Mouse (Mus musculus): ENCODE results near the gene Col5a3. TPM values are rescaled to one million over a fixed set of nuclear protein-coding genes. Genes with fewer than 3 reads are reported as not detected.
"Not testable (repeated sequence)": the region's sequence is repeated elsewhere in the genome, so short reads cannot be mapped to it uniquely, and the experiment has no call there.

The Col5a3 gene
- 0.02 and 0.06 TPM in 2 replicates for polyA plus RNA-seq (2016; fragmentation: Nextera tagmentation; extraction: Ambion mirVana)

DNA sequence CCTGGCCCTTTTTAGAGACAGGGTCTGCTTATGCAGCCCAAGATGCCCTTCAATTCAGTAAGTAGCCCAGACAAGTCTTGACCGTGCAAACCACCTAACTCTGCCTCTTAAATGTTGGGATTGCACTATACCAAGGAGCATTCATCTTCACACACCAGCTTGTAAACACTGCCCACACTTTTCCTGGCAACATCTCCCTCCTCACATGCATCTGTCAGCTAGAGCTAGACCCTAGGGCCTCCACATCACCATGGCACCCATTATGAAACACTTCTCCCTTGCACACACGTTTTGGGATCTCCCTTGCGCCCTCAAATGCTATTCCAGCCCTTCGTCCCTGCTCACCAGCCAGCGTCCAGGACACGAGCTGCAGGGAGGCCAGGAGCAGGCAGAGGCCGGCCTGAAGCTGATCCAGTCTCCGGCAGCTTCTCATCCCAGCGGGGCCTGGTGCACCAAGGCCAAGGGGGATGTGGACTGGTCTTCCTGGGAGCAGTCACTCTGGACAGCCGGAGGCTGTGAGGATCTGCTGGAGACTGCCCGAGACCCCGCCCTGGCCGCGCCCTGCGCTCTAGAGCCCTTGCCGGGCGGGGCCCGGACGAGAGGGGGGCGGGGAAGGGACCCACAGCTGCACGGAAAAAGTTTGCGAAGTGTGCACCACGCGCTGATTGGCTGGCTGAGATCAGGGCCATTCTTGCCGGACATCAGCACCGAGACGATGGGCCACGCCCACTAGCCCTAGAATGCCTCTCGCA is at the start of gene Col5a3:
Col5a3 (minus strand) TSS at position 547 of the 752 bp plus-strand sequence.
- Histone ChIP-seq H3K27me3 (replicated peaks) (peaks cover 63% of the 10 kb centered on the region), H3K9ac (no peak within 1 kb of the TSS), H3K27ac (no peak within 1 kb of the TSS), H3K9me3 (replicated peaks) (no peaks in the 10 kb centered on the region), H3K4me1 (peaks cover 7% of the 10 kb centered on the region), H3K36me3 (no peaks in the 10 kb centered on the region), H3K4me2 (peak within 1 kb of the TSS; percentile 27), H3K4me3 (peak within 1 kb of the TSS; percentile 12)
- ATAC-seq: peak; percentile 47; the same call in 1 of the 2 replicates
- WGBS (ENCODE audit: insufficient replicate concordance): 7% methylated on average over 29 of the region's 29 CpGs

DNA sequence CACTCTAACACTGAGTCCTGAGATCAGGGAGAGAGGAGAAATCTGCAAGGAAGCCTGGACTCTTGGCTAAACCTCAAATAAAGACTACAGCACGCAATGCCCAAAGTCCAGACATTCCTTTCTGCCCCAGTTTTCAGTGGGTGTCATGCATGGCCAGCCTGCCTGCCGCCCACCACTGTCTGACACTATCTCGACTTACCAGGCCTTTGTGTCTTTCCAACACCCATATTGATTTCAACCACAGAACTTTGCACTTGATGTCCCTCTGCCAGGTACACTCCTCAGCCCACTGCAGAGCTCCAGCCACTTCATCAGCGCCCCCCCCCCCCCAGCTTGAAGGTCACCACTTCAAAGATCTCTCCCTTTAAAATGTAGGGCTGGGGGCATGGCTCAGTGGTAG is 47.4 kb upstream of the Col5a3 start:
- 41% methylated on average over 4 of the region's 4 CpGs for WGBS (ENCODE audit: insufficient replicate concordance)
- H3K4me1 ChIP-seq: peaks cover 7% of the 10 kb centered on the region
- H3K9me3 ChIP-seq (replicated peaks): no peaks in the 10 kb centered on the region
- H3K27ac ChIP-seq: no peak overlapping the region
- no peak overlapping the region for H3K4me2 ChIP-seq
- H3K9ac ChIP-seq: no peak overlapping the region
- no peaks in the 10 kb centered on the region for H3K36me3 ChIP-seq
- H3K4me3 ChIP-seq: no peak overlapping the region
- no peak for ATAC-seq
- H3K27me3 ChIP-seq (replicated peaks): peaks cover 40% of the 10 kb centered on the region

DNA sequence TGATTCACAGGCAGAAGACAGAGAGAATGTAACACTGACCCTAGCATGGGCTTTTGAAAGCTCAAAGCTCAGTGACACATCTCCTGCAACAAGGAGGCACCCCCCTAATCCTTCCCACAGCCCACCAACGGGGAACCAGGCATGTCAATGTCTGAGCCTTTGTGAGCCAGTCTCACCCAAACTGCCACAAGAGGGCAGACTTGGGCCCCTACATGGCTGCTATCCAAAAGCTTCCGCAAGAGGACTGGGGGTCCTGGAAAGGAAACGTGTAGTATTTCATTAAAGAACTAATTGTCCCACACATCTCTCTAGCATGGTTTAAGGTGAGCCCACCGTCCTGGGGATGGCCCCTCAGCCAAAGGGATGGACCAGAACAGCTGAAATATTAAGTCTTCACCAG is 47.0 kb upstream of the Col5a3 start:
- Histone ChIP-seq H3K9me3 (replicated peaks) (no peaks in the 10 kb centered on the region), H3K4me2 (no peak overlapping the region), H3K4me1 (peaks cover 7% of the 10 kb centered on the region), H3K9ac (no peak overlapping the region), H3K4me3 (no peak overlapping the region), H3K27me3 (replicated peaks) (peaks cover 36% of the 10 kb centered on the region), H3K27ac (no peak overlapping the region), H3K36me3 (no peaks in the 10 kb centered on the region)
- WGBS (ENCODE audit: insufficient replicate concordance): 10% methylated on average over 4 of the region's 4 CpGs
- no peak for ATAC-seq

DNA sequence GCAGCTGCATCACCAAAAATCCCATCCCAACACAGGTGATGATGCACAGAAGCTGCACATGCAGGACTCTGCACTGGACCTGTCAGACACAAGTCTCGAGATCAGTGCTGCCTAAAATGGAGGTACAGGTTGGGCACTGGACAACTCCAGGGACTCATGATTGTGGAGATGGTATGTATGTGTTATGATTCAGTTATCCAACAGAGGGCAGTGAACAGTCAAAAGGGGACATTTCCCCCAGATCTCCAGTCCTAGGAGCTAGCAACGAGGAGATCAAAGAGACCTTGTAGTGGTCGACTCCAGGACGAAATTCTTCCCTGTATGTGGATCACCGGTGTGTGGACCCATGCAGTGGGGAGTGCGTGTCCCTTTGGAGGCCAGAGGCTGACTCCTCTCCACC is 45.1 kb upstream of the Col5a3 start:
- no peak overlapping the region for H3K4me3 ChIP-seq
- no peaks in the 10 kb centered on the region for H3K36me3 ChIP-seq
- ATAC-seq: 0 out of 2 replicates have a peak, but pooled peaks have one; percentile 10
- no peak overlapping the region for H3K9ac ChIP-seq
- peaks cover 17% of the 10 kb centered on the region; the same call in 1 of the 2 replicates for H3K27me3 ChIP-seq (replicated peaks)
- WGBS (ENCODE audit: insufficient replicate concordance): 28% methylated on average over 6 of the region's 6 CpGs
- H3K27ac ChIP-seq: no peak overlapping the region
- peaks cover 7% of the 10 kb centered on the region for H3K4me1 ChIP-seq
- no peaks in the 10 kb centered on the region for H3K9me3 ChIP-seq (replicated peaks)
- H3K4me2 ChIP-seq: no peak overlapping the region

DNA sequence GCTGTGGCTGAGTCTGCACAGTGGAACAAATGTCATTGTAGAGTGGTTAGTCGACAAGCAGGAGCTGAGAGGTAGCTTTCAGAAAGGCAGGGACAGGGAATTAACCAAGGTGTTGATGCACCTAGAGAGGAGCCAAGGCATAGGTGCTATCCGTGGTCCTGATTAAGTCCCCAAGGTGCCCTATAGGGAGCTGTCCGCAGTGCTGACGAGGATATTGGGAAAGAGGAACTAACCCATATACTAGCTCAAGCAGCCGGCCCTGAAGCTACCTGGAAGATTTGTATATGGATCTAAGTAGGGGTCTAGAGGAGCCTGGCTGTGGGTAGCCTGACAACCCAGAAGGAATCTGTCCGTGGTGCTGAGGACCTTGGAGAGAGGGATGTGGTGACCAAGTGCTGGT is 42.3 kb upstream of the Col5a3 start:
- Histone ChIP-seq H3K27me3 (replicated peaks) (0 out of 2 replicates have a peak, but pooled peaks cover 19% of the 10 kb centered on the region), H3K4me2 (no peak overlapping the region), H3K4me3 (no peak overlapping the region), H3K36me3 (no peaks in the 10 kb centered on the region), H3K9ac (no peak overlapping the region), H3K4me1 (peaks cover 3% of the 10 kb centered on the region), H3K9me3 (replicated peaks) (no peaks in the 10 kb centered on the region), H3K27ac (no peak overlapping the region)
- ATAC-seq: no peak
- WGBS (ENCODE audit: insufficient replicate concordance): 8% methylated on average over 6 of the region's 6 CpGs

DNA sequence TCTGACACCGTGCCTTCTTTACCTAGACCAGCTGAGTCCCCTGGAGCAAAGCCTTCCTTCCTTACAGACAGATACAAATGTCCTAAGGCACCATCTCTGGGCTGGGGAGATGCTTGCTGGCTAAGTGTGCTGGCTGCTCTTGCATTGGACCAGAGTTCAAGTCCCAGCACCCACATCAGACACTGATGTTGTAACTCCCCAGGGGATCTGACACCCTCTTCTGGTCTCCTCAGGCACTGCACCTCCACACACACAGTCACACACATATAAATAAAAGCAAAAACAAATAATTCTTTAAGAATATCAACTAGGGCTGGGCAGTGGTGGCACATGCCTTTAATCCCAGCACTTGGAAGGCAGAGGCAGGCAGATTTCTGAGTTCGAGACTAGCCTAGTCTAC is 35.3 kb upstream of the Col5a3 start:
- H3K27me3 ChIP-seq (replicated peaks): peaks cover 26% of the 10 kb centered on the region
- no peak for ATAC-seq
- H3K9ac ChIP-seq: no peak overlapping the region
- no peaks in the 10 kb centered on the region for H3K9me3 ChIP-seq (replicated peaks)
- no peak overlapping the region for H3K4me2 ChIP-seq
- no peaks in the 10 kb centered on the region for H3K36me3 ChIP-seq
- 74% methylated on average over 2 of the region's 2 CpGs for WGBS (ENCODE audit: insufficient replicate concordance)
- H3K4me1 ChIP-seq: no peaks in the 10 kb centered on the region
- no peak overlapping the region for H3K4me3 ChIP-seq
- no peak overlapping the region for H3K27ac ChIP-seq

DNA sequence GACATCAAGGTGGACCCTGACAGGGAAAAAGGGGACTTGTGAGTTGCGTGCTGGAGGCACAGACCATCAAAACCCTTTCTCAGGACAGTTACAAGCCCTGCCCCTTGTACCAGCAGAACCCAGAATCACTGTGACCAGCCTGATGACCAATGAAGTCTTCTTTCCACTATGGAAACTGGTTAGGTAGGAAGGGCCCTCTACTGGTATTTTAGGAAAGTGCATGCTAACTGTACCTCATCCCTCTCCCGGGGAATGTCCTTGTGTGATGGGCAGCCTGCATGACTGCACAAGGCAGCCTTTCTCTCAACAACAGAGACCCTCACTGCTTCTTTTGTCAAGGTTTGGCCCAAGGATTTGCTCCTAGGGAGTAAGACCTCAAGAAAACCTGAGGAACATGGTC is 27.8 kb upstream of the Col5a3 start:
- no peak for ATAC-seq
- H3K36me3 ChIP-seq: no peaks in the 10 kb centered on the region
- no peak overlapping the region for H3K9ac ChIP-seq
- peaks cover 10% of the 10 kb centered on the region; the same call in 1 of the 2 replicates for H3K27me3 ChIP-seq (replicated peaks)
- H3K9me3 ChIP-seq (replicated peaks): no peaks in the 10 kb centered on the region
- H3K4me3 ChIP-seq: no peak overlapping the region
- 33% methylated on average over 2 of the region's 2 CpGs for WGBS (ENCODE audit: insufficient replicate concordance)
- H3K27ac ChIP-seq: no peak overlapping the region
- H3K4me1 ChIP-seq: no peaks in the 10 kb centered on the region
- H3K4me2 ChIP-seq: no peak overlapping the region

DNA sequence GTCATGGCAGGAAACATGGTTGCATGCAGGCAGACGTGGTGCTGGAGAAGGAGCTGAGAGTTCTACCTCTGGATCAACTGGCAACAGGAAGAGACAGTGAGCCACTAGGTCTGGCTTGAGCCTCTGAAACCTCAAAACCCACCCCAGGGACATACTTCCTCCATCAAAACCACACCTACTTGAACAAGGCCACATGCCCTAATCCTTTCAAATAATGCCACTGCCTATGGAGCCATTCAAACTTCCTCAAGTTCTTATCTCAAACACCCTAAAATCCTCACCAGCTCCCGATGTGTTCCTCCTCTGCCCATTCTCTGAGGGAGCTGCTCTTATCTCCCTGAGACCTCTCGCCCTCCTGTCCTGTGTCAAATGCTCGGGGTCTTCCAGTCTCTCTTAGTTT is 27.3 kb upstream of the Col5a3 start:
- ATAC-seq: no peak
- Histone ChIP-seq H3K4me2 (no peak overlapping the region), H3K4me3 (no peak overlapping the region), H3K4me1 (no peaks in the 10 kb centered on the region), H3K36me3 (no peaks in the 10 kb centered on the region), H3K27me3 (replicated peaks) (peaks cover 7% of the 10 kb centered on the region; the same call in 1 of the 2 replicates), H3K27ac (no peak overlapping the region), H3K9me3 (replicated peaks) (no peaks in the 10 kb centered on the region), H3K9ac (no peak overlapping the region)
- WGBS (ENCODE audit: insufficient replicate concordance): 12% methylated on average over 4 of the region's 4 CpGs

DNA sequence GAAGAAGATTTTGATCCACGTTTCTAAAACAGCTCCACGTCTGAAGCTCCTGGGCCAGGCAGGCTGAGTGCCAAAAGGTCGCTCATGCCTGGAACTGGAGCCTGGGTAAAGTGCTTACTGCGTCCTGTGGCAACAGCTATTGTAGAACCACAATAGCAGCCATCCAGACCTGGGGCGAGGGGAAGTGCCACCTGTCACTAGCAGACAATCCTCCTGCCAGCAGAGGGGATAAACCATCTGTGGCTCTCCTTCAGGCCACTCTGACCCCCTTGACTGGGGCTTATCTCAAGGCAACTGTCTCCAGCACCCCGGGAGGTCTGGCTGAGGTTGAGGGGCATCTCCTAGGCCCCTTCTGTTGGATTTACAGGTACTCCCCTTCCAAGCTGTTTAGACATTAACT is 24.1 kb upstream of the Col5a3 start:
- H3K27ac ChIP-seq: no peak overlapping the region
- no peak overlapping the region for H3K4me2 ChIP-seq
- no peaks in the 10 kb centered on the region for H3K27me3 ChIP-seq (replicated peaks)
- no peaks in the 10 kb centered on the region for H3K4me1 ChIP-seq
- H3K9me3 ChIP-seq (replicated peaks): no peaks in the 10 kb centered on the region
- no peak overlapping the region for H3K4me3 ChIP-seq
- H3K9ac ChIP-seq: no peak overlapping the region
- ATAC-seq: no peak
- 45% methylated on average over 6 of the region's 6 CpGs for WGBS (ENCODE audit: insufficient replicate concordance)
- no peaks in the 10 kb centered on the region for H3K36me3 ChIP-seq

DNA sequence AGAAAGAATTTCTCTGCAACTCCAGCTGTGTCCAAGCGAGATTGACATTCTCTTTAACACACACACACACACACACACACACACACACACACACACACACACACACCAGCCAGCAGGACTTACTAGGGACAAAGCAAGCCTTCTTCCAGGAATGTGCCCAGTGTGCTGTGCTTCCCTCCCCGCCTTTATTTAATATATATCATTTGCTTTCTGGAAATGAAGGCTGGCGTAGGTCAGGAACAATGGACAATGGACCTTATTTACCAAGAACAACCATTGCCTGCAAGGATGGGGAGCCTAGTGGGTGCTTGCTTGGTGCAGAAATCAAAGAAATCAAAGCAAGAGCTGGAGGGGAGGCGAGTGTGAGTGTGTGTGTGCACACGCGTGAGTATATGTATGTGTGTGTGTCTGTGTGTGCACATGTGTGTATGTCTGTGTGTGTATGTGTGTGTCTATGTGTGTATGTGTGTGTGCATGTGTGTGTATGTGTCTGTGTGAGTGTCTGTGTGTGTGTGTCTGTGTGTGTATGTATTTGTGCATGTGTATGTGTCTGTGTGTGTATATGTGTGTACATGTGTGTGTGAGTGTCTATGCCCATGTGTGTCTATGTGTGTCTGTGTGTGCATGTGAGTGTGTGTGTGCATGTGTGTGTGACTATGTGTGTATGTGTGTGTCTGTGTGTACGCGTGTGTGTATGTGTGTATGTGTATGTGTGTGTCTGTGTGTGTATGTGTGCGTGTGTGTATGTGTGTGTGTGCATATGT is 22.5 kb upstream of the Col5a3 start:
- H3K9ac ChIP-seq: no peak overlapping the region

DNA sequence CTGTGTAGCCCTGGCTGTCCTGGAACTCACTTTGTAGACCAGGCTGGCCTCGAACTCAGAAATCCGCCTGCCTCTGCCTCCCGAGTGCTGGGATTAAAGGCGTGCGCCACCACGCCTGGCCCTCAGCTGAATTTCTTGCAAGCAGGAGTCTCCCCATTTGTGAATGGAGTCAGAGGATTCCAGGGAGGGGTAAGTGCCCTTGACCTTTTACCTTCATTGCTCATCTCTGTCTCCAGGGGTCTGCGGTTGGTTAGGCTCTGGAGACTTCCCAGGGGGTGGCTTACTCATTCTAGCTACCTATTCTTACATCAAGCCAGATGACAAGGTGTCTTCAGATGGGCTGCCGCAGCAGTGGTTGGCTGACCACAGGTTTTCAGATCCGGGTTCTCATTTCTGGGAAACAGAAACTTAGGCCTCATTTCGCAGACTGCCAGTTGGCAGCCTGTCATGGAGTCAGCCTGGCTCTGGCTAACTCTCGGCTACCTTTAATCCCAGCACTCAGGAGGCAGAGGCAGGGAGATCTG is 20.6 kb upstream of the Col5a3 start:
- not testable (repeated sequence) for H3K27ac ChIP-seq; H3K9ac ChIP-seq; ATAC-seq; H3K9me3 ChIP-seq (replicated peaks); H3K4me3 ChIP-seq; H3K36me3 ChIP-seq; H3K4me2 ChIP-seq; H3K4me1 ChIP-seq
- H3K27me3 ChIP-seq (replicated peaks): peaks cover 24% of the 10 kb centered on the region
- WGBS (ENCODE audit: insufficient replicate concordance): 77% methylated on average over 11 of the region's 11 CpGs

More for the DNA sequence above, 22.5 kb upstream of the Col5a3 start:
- no peaks in the 10 kb centered on the region for H3K36me3 ChIP-seq
- peaks cover 13% of the 10 kb centered on the region for H3K27me3 ChIP-seq (replicated peaks)
- no peak overlapping the region for H3K4me3 ChIP-seq
- H3K27ac ChIP-seq: no peak overlapping the region
- H3K9me3 ChIP-seq (replicated peaks): no peaks in the 10 kb centered on the region
- ATAC-seq: no peak
- H3K4me1 ChIP-seq: no peaks in the 10 kb centered on the region
- H3K4me2 ChIP-seq: no peak overlapping the region
- WGBS (ENCODE audit: insufficient replicate concordance): 71% methylated on average over 9 of the region's 9 CpGs

DNA sequence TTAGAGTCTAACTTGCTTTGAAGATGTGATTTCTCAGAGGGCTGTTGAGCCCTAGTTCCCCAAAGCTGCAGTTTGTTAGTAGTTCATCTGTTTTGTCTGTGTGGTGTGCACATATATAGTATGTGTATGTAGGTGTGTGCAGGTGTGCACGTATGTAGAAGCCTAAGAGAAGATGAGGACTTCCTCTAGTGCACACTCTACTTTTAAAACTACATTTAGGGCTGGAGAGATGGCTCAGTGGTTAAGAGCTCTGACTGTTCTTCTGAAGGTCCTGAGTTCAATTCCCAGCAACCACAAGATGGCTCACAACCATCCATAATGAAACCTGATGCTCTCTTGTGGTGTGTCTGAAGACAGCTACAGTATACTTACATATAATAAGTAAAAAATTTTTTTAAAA is 20.0 kb upstream of the Col5a3 start:
- Histone ChIP-seq H3K4me1 (peaks cover 3% of the 10 kb centered on the region; the same call in 1 of the 2 replicates), H3K9me3 (replicated peaks) (no peaks in the 10 kb centered on the region), H3K9ac (no peak overlapping the region), H3K27me3 (replicated peaks) (peaks cover 30% of the 10 kb centered on the region), H3K4me3 (no peak overlapping the region), H3K4me2 (no peak overlapping the region), H3K27ac (no peak overlapping the region), H3K36me3 (no peaks in the 10 kb centered on the region)
- no peak for ATAC-seq
- WGBS (ENCODE audit: insufficient replicate concordance): 44% methylated on average over 1 of the region's 1 CpGs
